Comparison of ENCODE assay signal across 15 mouse cellular contexts in the genomic region with DNA sequence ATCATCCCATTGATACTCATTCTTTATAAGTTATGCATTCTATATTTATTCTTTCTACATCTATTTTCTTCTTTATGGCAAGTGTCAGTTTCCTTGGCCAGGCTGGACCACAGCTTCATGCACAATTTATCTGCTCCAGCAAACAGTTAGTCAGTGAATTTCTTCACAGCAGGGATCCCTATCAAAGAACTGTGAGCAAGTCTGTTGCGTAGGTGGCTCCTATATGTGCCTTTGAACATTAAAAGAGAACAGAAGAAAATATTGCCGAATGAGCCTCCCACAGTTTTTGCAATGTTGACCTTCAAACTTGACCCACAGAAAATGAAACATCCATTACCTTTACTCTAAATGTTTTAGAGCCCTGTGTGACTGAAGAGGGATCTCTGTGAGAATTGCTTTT.
DNase-seq lines count a peak whose midpoint lies in the region; ATAC-seq lines count a peak whose summit lies in the region.
"Had no signal": no experiment of that assay in that cellular context is flagged by ENCODE, and none has a peak within 500 bp of the region (broad histone marks: within the 10 kb centered on the region; RNA-seq: fewer than 3 reads in every experiment).

No protein-coding gene starts in this region.

- H3K4me3 ChIP-seq in forebrain, embryonic 15.5 days, result no peak overlapping the region
- no peak overlapping the region for H3K4me3 ChIP-seq in forebrain, embryonic 10.5 days
- H3K4me3 ChIP-seq in intestine, embryonic 16.5 days (ENCODE audit: low read length), result no peak overlapping the region
- H3K4me3 ChIP-seq: heart, embryonic 13.5 days; intestine, embryonic 15.5 days; stomach, embryonic 15.5 days had no signal

- no peaks in the 10 kb centered on the region for H3K9me3 ChIP-seq in forebrain, embryonic 15.5 days
- no peaks in the 10 kb centered on the region for H3K9me3 ChIP-seq in forebrain, embryonic 10.5 days
- H3K9me3 ChIP-seq in intestine, embryonic 16.5 days (ENCODE audit: control insufficient read depth, low read length), result no peaks in the 10 kb centered on the region
- H3K9me3 ChIP-seq: heart, embryonic 13.5 days; intestine, embryonic 15.5 days; stomach, embryonic 15.5 days had no signal

- no peak overlapping the region for H3K4me2 ChIP-seq in forebrain, embryonic 15.5 days (replicated peaks)
- no peak overlapping the region for H3K4me2 ChIP-seq in intestine, embryonic 16.5 days (ENCODE audit: low read depth, low read length)
- H3K4me2 ChIP-seq: heart, embryonic 13.5 days; intestine, embryonic 15.5 days; stomach, embryonic 15.5 days had no signal

- 79% methylated on average over 2 of the region's 2 CpGs for WGBS in forebrain, embryonic 15.5 days
- WGBS in forebrain, embryonic 10.5 days, result 89% methylated on average over 2 of the region's 2 CpGs
- WGBS in intestine, embryonic 16.5 days, result 84% methylated on average over 2 of the region's 2 CpGs

- no peaks in the 10 kb centered on the region for H3K36me3 ChIP-seq in forebrain, embryonic 15.5 days
- no peaks in the 10 kb centered on the region for H3K36me3 ChIP-seq in forebrain, embryonic 10.5 days (replicated peaks)
- no peaks in the 10 kb centered on the region for H3K36me3 ChIP-seq in intestine, embryonic 16.5 days (ENCODE audit: control insufficient read depth, insufficient read depth, low read length)
- H3K36me3 ChIP-seq: heart, embryonic 13.5 days; intestine, embryonic 15.5 days; stomach, embryonic 15.5 days had no signal

- 0 out of 2 replicates have a peak, but pooled peaks have one; percentile 26 for ATAC-seq in forebrain, embryonic 15.5 days (replicated peaks)
- ATAC-seq in frontal cortex, adult (ENCODE audit: low TSS enrichment), result peak; percentile 99
- no peak for ATAC-seq in intestine, embryonic 16.5 days
- ATAC-seq: intestine, embryonic 15.5 days; liver, postnatal 0 days had no signal

- no peak for DNase-seq in forebrain, embryonic 10.5 days (ENCODE audit: extremely low spot score, low spot score)
- DNase-seq in layer of hippocampus, adult 9-10 months (ENCODE audit: low spot score), result peak; percentile 9
- peak; percentile 6 for DNase-seq in mesoderm, embryonic 11.5 days (ENCODE audit: low read depth, low spot score)
- no peak for DNase-seq in spleen, postnatal 10 days (ENCODE audit: low spot score in 2 of 2)
- DNase-seq in heart, adult 9 months (ENCODE audit: low spot score in 2 of 2), result no peak
- DNase-seq: cerebellum, postnatal 25 days; kidney, postnatal 4 days; liver, postnatal 0 days; thymus, postnatal 25 days had no signal

- no peak overlapping the region for H3K9ac ChIP-seq in forebrain, embryonic 15.5 days (replicated peaks)
- H3K9ac ChIP-seq in intestine, embryonic 16.5 days (ENCODE audit: low read depth, low read length), result no peak overlapping the region
- H3K9ac ChIP-seq: heart, embryonic 13.5 days; intestine, embryonic 15.5 days; liver, postnatal 0 days; stomach, embryonic 15.5 days had no signal

- H3K4me1 ChIP-seq in forebrain, embryonic 15.5 days, result no peaks in the 10 kb centered on the region
- no peaks in the 10 kb centered on the region for H3K4me1 ChIP-seq in forebrain, embryonic 10.5 days
- no peaks in the 10 kb centered on the region for H3K4me1 ChIP-seq in intestine, embryonic 16.5 days (ENCODE audit: control insufficient read depth, insufficient read depth, low read length)
- H3K4me1 ChIP-seq: heart, embryonic 13.5 days; intestine, embryonic 15.5 days; stomach, embryonic 15.5 days had no signal

- no peaks in the 10 kb centered on the region for H3K27me3 ChIP-seq in forebrain, embryonic 15.5 days
- H3K27me3 ChIP-seq in forebrain, embryonic 10.5 days (ENCODE audit: poor library complexity, severe bottlenecking), result no peaks in the 10 kb centered on the region
- H3K27me3 ChIP-seq in intestine, embryonic 16.5 days (replicated peaks; ENCODE audit: control insufficient read depth, insufficient read depth, low read length), result no peaks in the 10 kb centered on the region
- H3K27me3 ChIP-seq: heart, embryonic 13.5 days; intestine, embryonic 15.5 days; stomach, embryonic 15.5 days had no signal

- H3K27ac ChIP-seq in forebrain, embryonic 15.5 days (replicated peaks), result no peak overlapping the region
- no peak overlapping the region for H3K27ac ChIP-seq in forebrain, embryonic 10.5 days
- H3K27ac ChIP-seq in intestine, embryonic 16.5 days (ENCODE audit: low read length), result no peak overlapping the region
- H3K27ac ChIP-seq: heart, embryonic 13.5 days; intestine, embryonic 15.5 days; stomach, embryonic 15.5 days had no signal

Comparison
In these comparisons a context has a peak if more than half of its experiments do, and no peak if none do; other contexts are left out.
1. DNase-seq: peak in layer of hippocampus, adult 9-10 months (single experiment) and mesoderm, embryonic 11.5 days (single experiment); none in forebrain, embryonic 10.5 days (single experiment), spleen, postnatal 10 days (0 of 2) and heart, adult 9 months (0 of 2).